Mouse (Mus musculus) midbrain, embryonic 10.5 days (tissue): ENCODE results near the gene Ppfibp1. TPM values are rescaled to one million over a fixed set of nuclear protein-coding genes. Genes with fewer than 3 reads are reported as not detected.

Source experiments
- DNase-seq: peaks from one replicate; pipeline ENCODE4 v3.0.0-alpha.2; 2017; ENCODE audit warnings: low spot score
- H3K27ac ChIP-seq: fragments of 300-500 bp; sonication (generic); replicated peaks from 2 replicates; pipeline ENCODE4 v1.5.1; 2016; ENCODE audit warnings: mild to moderate bottlenecking
- H3K27me3 ChIP-seq: fragments of 300-500 bp; sonication (generic); 2 replicates; pipeline ENCODE4 v1.6.1; 2016; ENCODE audit warnings: low read depth, mild to moderate bottlenecking; ENCODE audit not compliant: poor library complexity, severe bottlenecking
- H3K36me3 ChIP-seq: fragments of 300-500 bp; sonication (generic); 2 replicates; pipeline ENCODE4 v1.6.1; 2016; ENCODE audit warnings: mild to moderate bottlenecking, moderate library complexity
- H3K4me1 ChIP-seq: fragments of 300-500 bp; sonication (generic); 2 replicates; pipeline ENCODE4 v1.6.1; 2016
- H3K4me3 ChIP-seq: fragments of 300-500 bp; sonication (generic); 2 replicates; pipeline ENCODE4 v1.5.1; 2016; ENCODE audit warnings: mild to moderate bottlenecking, moderate library complexity
- H3K9me3 ChIP-seq: fragments of 300-500 bp; sonication (generic); replicated peaks from 2 replicates; pipeline ENCODE4 v1.6.1; 2016; ENCODE audit warnings: mild to moderate bottlenecking
- WGBS: fragments of 180-500 bp; shearing (Covaris S2); methylation state at CpG from one replicate; pipeline ENCODE4 v1.1.7; 2016; 5-methylcytosine and 5-hydroxymethylcytosine counted together
- polyA plus RNA-seq: library from polyadenylated mRNA; unstranded; fragments of >200 nt; fragmentation: Nextera tagmentation; extraction: Ambion mirVana; gene quantifications from 2 replicates; pipeline ENCODE4 v1.2.1, GENCODE M21; 2016

Ppfibp1 gene
- polyA plus RNA-seq, 1 experiment from 2014 or later: 28.8 TPM

- H3K27ac ChIP-seq: no peak overlapping the region
- no peak overlapping the region for H3K4me3 ChIP-seq
- H3K4me1 ChIP-seq: peaks cover 40% of the 10 kb centered on the region
- no peaks in the 10 kb centered on the region for H3K36me3 ChIP-seq
- no peaks in the 10 kb centered on the region for H3K9me3 ChIP-seq
- 44% methylated on average over 4 of the region's 4 CpGs for WGBS
- H3K27me3 ChIP-seq: peaks cover 8% of the 10 kb centered on the region; the same call in 1 of the 2 replicates
- no peak for DNase-seq
Observed at GRCm38 (mm10) chr6:146884851-146885250, 3.4 kb upstream of the Ppfibp1 start.

GRCm38 (mm10) chr6:146888660-146889490, 588 bp downstream of the Ppfibp1 start:
- DNase-seq: no peak
- WGBS: 9% methylated on average over 26 of the region's 26 CpGs
- H3K27me3 ChIP-seq: peaks cover 8% of the 10 kb centered on the region; the same call in 1 of the 2 replicates
- peak overlapping the region; percentile 77 for H3K4me3 ChIP-seq
- no peaks in the 10 kb centered on the region for H3K36me3 ChIP-seq
- peaks cover 55% of the 10 kb centered on the region for H3K4me1 ChIP-seq
- no peaks in the 10 kb centered on the region for H3K9me3 ChIP-seq
- peak overlapping the region; percentile 86 for H3K27ac ChIP-seq

GRCm38 (mm10) chr6:146890215-146890614, 1.9 kb downstream of the Ppfibp1 start:
- no peak overlapping the region for H3K27ac ChIP-seq
- H3K4me3 ChIP-seq: 0 out of 2 replicates have a peak overlapping the region, but pooled peaks have one; percentile 14
- H3K27me3 ChIP-seq: peaks cover 8% of the 10 kb centered on the region; the same call in 1 of the 2 replicates
- 64% methylated on average over 2 of the region's 2 CpGs for WGBS
- H3K4me1 ChIP-seq: peaks cover 50% of the 10 kb centered on the region
- DNase-seq: no peak
- H3K9me3 ChIP-seq: no peaks in the 10 kb centered on the region
- no peaks in the 10 kb centered on the region for H3K36me3 ChIP-seq

DNA sequence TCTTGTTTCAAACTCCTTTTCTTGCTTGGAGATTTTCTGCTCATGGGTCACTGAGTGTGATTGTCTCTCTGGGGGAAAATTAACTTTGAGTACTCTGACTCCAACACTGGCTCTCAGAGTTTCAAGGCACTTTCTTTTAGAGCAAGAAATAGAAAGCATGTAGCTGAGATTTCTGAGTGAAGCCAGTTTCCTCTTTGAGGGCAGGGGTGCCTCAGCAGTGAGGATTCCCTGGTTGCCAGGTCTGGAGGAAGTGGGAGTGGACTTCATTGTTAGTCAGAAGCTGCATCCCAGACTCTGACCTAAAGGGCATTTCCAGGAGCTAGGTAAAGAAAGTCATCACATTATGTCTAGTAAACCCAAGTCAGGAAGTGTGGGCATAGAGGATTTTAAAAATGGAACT, 2.3 kb downstream of the Ppfibp1 start:
- Histone ChIP-seq H3K36me3 (no peaks in the 10 kb centered on the region), H3K27me3 (peaks cover 8% of the 10 kb centered on the region; the same call in 1 of the 2 replicates), H3K9me3 (no peaks in the 10 kb centered on the region), H3K27ac (no peak overlapping the region; the same call in 1 of the 2 replicates), H3K4me3 (peak overlapping the region; percentile 18; the same call in 1 of the 2 replicates), H3K4me1 (peaks cover 47% of the 10 kb centered on the region)
- no peak for DNase-seq

GRCm38 (mm10) chr6:146893890-146894289, 5.6 kb downstream of the Ppfibp1 start:
- Histone ChIP-seq H3K36me3 (no peaks in the 10 kb centered on the region), H3K27me3 (peaks cover 8% of the 10 kb centered on the region; the same call in 1 of the 2 replicates), H3K27ac (no peak overlapping the region), H3K4me1 (peaks cover 24% of the 10 kb centered on the region), H3K9me3 (no peaks in the 10 kb centered on the region), H3K4me3 (no peak overlapping the region)
- no peak for DNase-seq
- WGBS: 89% methylated on average over 2 of the region's 2 CpGs

DNA sequence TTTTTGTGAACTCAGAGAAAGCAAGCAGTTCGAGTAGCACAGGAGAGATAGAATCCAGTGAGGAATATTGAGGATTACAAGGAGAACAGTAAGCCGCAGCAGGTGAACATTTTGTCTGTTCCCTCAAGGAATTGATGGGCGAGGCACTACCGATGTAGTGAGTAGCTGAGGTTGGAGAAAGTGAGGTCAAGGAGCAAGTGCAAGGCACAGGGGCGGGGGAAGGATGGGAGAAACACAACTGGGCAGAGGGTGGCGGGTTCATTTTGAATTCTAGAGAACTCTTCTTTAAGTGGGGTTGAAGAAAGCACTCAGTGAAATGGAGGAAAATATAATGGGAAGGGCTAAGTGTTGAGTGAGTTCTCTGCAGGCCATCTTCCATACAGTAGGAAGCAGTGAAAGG, 10.4 kb downstream of the Ppfibp1 start:
- no peaks in the 10 kb centered on the region for H3K36me3 ChIP-seq
- H3K27ac ChIP-seq: no peak overlapping the region
- DNase-seq: no peak
- H3K9me3 ChIP-seq: no peaks in the 10 kb centered on the region
- H3K4me1 ChIP-seq: no peaks in the 10 kb centered on the region
- H3K4me3 ChIP-seq: no peak overlapping the region
- WGBS: 92% methylated on average over 6 of the region's 6 CpGs
- H3K27me3 ChIP-seq: no peaks in the 10 kb centered on the region

DNA sequence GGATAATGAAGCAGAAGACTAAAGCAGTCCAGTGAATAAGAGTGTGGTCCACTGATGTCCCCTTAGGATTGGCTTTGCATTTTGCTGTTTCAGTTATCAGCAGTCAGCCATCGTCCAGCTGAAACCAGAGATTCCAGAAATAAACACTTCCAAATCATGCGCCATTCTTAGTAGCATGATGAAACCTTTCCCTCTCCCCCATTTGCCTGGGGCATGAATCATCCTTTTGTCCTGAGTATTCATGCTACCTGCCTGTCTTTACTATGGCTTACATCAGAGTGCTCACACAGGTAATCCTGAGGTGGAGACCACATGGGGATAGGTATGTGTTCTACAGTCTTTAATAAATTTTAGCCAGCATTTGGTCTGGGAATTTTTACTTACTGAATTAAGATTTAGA, 11.4 kb downstream of the Ppfibp1 start:
- WGBS: 89% methylated on average over 2 of the region's 2 CpGs
- no peaks in the 10 kb centered on the region for H3K4me1 ChIP-seq
- DNase-seq: no peak
- H3K4me3 ChIP-seq: no peak overlapping the region
- no peaks in the 10 kb centered on the region for H3K9me3 ChIP-seq
- no peaks in the 10 kb centered on the region for H3K27me3 ChIP-seq
- no peak overlapping the region for H3K27ac ChIP-seq
- no peaks in the 10 kb centered on the region for H3K36me3 ChIP-seq

DNA sequence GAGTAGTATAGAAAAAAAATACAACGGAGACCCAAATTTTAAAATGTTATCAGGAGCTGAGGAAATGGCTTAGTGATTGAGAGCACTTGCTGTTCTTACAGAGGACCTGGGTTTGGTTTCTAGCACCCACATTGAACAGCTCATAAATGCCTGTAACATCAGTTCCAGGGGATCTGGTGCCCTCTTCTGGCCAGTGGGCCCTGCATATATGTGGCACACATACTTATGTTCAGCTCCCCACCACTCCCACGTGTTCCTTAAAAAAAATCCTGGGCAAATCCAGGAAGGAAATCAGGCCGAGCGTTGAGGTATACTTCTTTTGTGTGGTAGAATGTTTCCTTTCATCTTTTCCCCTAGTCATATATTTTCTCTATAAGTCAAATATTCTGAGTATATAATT, 13.6 kb downstream of the Ppfibp1 start:
- H3K9me3 ChIP-seq: no peaks in the 10 kb centered on the region
- H3K36me3 ChIP-seq: no peaks in the 10 kb centered on the region
- no peaks in the 10 kb centered on the region for H3K27me3 ChIP-seq

GRCm38 (mm10) chr6:146903632-146904031, 15.3 kb downstream of the Ppfibp1 start:
- Histone ChIP-seq H3K27me3 (no peaks in the 10 kb centered on the region), H3K27ac (no peak overlapping the region), H3K4me3 (no peak overlapping the region), H3K4me1 (no peaks in the 10 kb centered on the region), H3K36me3 (no peaks in the 10 kb centered on the region), H3K9me3 (no peaks in the 10 kb centered on the region)
- no peak for DNase-seq
- 89% methylated on average over 2 of the region's 2 CpGs for WGBS

More for the DNA sequence above, 13.6 kb downstream of the Ppfibp1 start:
- WGBS: 89% methylated on average over 4 of the region's 4 CpGs
- no peak for DNase-seq
- H3K27ac ChIP-seq: no peak overlapping the region
- H3K4me3 ChIP-seq: no peak overlapping the region
- no peaks in the 10 kb centered on the region for H3K4me1 ChIP-seq

DNA sequence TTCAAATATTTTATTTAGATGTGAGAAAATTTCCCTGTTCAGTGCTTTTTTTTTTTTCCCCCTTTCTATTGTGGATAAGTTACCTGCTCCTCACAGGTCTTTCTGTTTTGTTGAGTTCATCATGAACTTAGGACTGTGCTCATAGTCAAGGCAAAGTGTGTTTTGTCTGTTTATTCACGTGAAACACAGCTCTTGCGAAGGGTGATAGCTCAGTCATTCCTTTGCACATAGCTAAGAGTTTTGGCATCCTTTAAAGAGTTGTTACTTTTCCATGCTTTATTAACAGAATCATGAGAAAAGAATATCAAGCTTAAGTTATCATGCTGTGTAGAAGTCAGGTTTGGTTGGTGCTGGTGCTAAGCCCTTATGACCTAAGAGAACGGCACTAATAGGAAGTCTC, 16.4 kb downstream of the Ppfibp1 start:
- WGBS: 87% methylated on average over 3 of the region's 3 CpGs
- Histone ChIP-seq H3K36me3 (no peaks in the 10 kb centered on the region), H3K4me3 (no peak overlapping the region), H3K27me3 (no peaks in the 10 kb centered on the region), H3K4me1 (no peaks in the 10 kb centered on the region), H3K9me3 (no peaks in the 10 kb centered on the region), H3K27ac (no peak overlapping the region)
- DNase-seq: no peak

- Histone ChIP-seq H3K4me3 (no peak overlapping the region), H3K4me1 (no peaks in the 10 kb centered on the region), H3K9me3 (no peaks in the 10 kb centered on the region), H3K27me3 (no peaks in the 10 kb centered on the region), H3K27ac (no peak overlapping the region), H3K36me3 (no peaks in the 10 kb centered on the region)
- DNase-seq: no peak
- WGBS: 89% methylated on average over 3 of the region's 3 CpGs
Observed at GRCm38 (mm10) chr6:146906000-146906786, 17.9 kb downstream of the Ppfibp1 start.

GRCm38 (mm10) chr6:146907061-146907794, 18.9 kb downstream of the Ppfibp1 start:
- H3K4me3 ChIP-seq: no peak overlapping the region
- H3K27me3 ChIP-seq: no peaks in the 10 kb centered on the region
- H3K27ac ChIP-seq: no peak overlapping the region
- no peaks in the 10 kb centered on the region; the same call in 1 of the 2 replicates for H3K4me1 ChIP-seq
- no peaks in the 10 kb centered on the region for H3K36me3 ChIP-seq
- WGBS: 84% methylated on average over 5 of the region's 5 CpGs
- no peak for DNase-seq
- no peaks in the 10 kb centered on the region for H3K9me3 ChIP-seq
